10 mouse cellular contexts compared by ENCODE assay signal in genomic region chr5:66797326-66797725, GRCm38 (mm10). TPM values are rescaled to one million over a fixed set of nuclear protein-coding genes. Genes with fewer than 3 reads are reported as not detected.
DNase-seq lines count a peak whose midpoint lies in the region; ATAC-seq lines count a peak whose summit lies in the region.
"Had no signal": no experiment of that assay in that cellular context is flagged by ENCODE, and none has a peak within 500 bp of the region (broad histone marks: within the 10 kb centered on the region; RNA-seq: fewer than 3 reads in every experiment).

No protein-coding gene starts in this region.

- H3K4me3 ChIP-seq in heart, embryonic 13.5 days, result no peak overlapping the region
- no peak overlapping the region for H3K4me3 ChIP-seq in heart, embryonic 10.5 days
- H3K4me3 ChIP-seq in midbrain, embryonic 14.5 days (replicated peaks; ENCODE audit: low read depth, low read length), result no peak overlapping the region
- no peak overlapping the region for H3K4me3 ChIP-seq in midbrain, embryonic 16.5 days (ENCODE audit: low read depth, low read length)
- H3K4me3 ChIP-seq: myocyte had no signal

- no peak for ATAC-seq in heart, embryonic 13.5 days (ENCODE audit: extremely low read depth, insufficient number of reproducible peaks, low FRiP score, low TSS enrichment)
- ATAC-seq in midbrain, embryonic 14.5 days (ENCODE audit: low FRiP score, low TSS enrichment), result no peak
- no peak for ATAC-seq in midbrain, embryonic 16.5 days

- DNase-seq in heart, embryonic 10.5 days (ENCODE audit: low spot score), result no peak
- DNase-seq in midbrain, embryonic 14.5 days, result no peak
- DNase-seq in kidney, postnatal 25 days, result peak; percentile 28 to 71
- DNase-seq in frontal cortex, adult 2 months (ENCODE audit: extremely low spot score in 1 of 2, low spot score in 1 of 2), result no peak
- no peak for DNase-seq in urinary bladder, postnatal 10 days (ENCODE audit: low spot score)
- DNase-seq: heart, postnatal 4 days; liver had no signal

- H3K9ac ChIP-seq in heart, embryonic 13.5 days, result 0 out of 2 replicates have a peak overlapping the region, but pooled peaks have one; percentile 10
- H3K9ac ChIP-seq in midbrain, embryonic 14.5 days (replicated peaks; ENCODE audit: low read length), result no peak overlapping the region
- H3K9ac ChIP-seq in midbrain, embryonic 16.5 days (ENCODE audit: low read depth, low read length), result no peak overlapping the region

- H3K27ac ChIP-seq in heart, embryonic 13.5 days (replicated peaks), result 0 out of 2 replicates have a peak overlapping the region, but pooled peaks have one; percentile 12
- H3K27ac ChIP-seq in heart, embryonic 10.5 days, result no peak overlapping the region
- peak overlapping the region; percentile 47; the same call in 1 of the 2 replicates for H3K27ac ChIP-seq in midbrain, embryonic 14.5 days (replicated peaks; ENCODE audit: low read depth, low read length)
- H3K27ac ChIP-seq in midbrain, embryonic 16.5 days (ENCODE audit: low read length), result no peak overlapping the region

- no peak overlapping the region for H3K4me2 ChIP-seq in heart, embryonic 13.5 days
- H3K4me2 ChIP-seq in midbrain, embryonic 14.5 days (ENCODE audit: low read length), result no peak overlapping the region
- no peak overlapping the region for H3K4me2 ChIP-seq in midbrain, embryonic 16.5 days (ENCODE audit: low read length)

- 49% methylated on average over 6 of the region's 6 CpGs for WGBS in heart, embryonic 13.5 days
- 48% methylated on average over 6 of the region's 6 CpGs for WGBS in heart, embryonic 10.5 days
- 69% methylated on average over 6 of the region's 6 CpGs for WGBS in midbrain, embryonic 14.5 days
- 64% methylated on average over 6 of the region's 6 CpGs for WGBS in midbrain, embryonic 16.5 days

- H3K27me3 ChIP-seq in heart, embryonic 13.5 days (replicated peaks), result peaks cover 9% of the 10 kb centered on the region
- H3K27me3 ChIP-seq in heart, embryonic 10.5 days (ENCODE audit: insufficient read depth, poor library complexity, severe bottlenecking), result 0 out of 2 replicates have a peak, but pooled peaks cover 2% of the 10 kb centered on the region
- no peaks in the 10 kb centered on the region for H3K27me3 ChIP-seq in midbrain, embryonic 14.5 days (ENCODE audit: control insufficient read depth, insufficient read depth, low read length)
- H3K27me3 ChIP-seq in midbrain, embryonic 16.5 days (ENCODE audit: control insufficient read depth, insufficient read depth, low read depth, low read length), result no peaks in the 10 kb centered on the region

- no peaks in the 10 kb centered on the region for H3K9me3 ChIP-seq in heart, embryonic 13.5 days
- H3K9me3 ChIP-seq in heart, embryonic 10.5 days, result no peaks in the 10 kb centered on the region
- no peaks in the 10 kb centered on the region for H3K9me3 ChIP-seq in midbrain, embryonic 14.5 days (ENCODE audit: control insufficient read depth, low read length)
- no peaks in the 10 kb centered on the region for H3K9me3 ChIP-seq in midbrain, embryonic 16.5 days (replicated peaks; ENCODE audit: control insufficient read depth, low read length, poor library complexity, severe bottlenecking)

- H3K36me3 ChIP-seq in heart, embryonic 13.5 days, result no peaks in the 10 kb centered on the region
- no peaks in the 10 kb centered on the region for H3K36me3 ChIP-seq in heart, embryonic 10.5 days
- H3K36me3 ChIP-seq in midbrain, embryonic 14.5 days (ENCODE audit: control insufficient read depth, insufficient read depth, low read length), result no peaks in the 10 kb centered on the region
- no peaks in the 10 kb centered on the region for H3K36me3 ChIP-seq in midbrain, embryonic 16.5 days (ENCODE audit: control insufficient read depth, insufficient read depth, low read length)

- H3K4me1 ChIP-seq in heart, embryonic 13.5 days, result peaks cover 31% of the 10 kb centered on the region
- H3K4me1 ChIP-seq in heart, embryonic 10.5 days, result peaks cover 40% of the 10 kb centered on the region; the same call in 1 of the 2 replicates
- H3K4me1 ChIP-seq in midbrain, embryonic 14.5 days (ENCODE audit: control insufficient read depth, insufficient read depth, low read length), result peaks cover 28% of the 10 kb centered on the region
- H3K4me1 ChIP-seq in midbrain, embryonic 16.5 days (ENCODE audit: control insufficient read depth, insufficient read depth, low read length), result peaks cover 15% of the 10 kb centered on the region

RNA-seq across cellular contexts. Expression of gene Limch1, which starts 51.7 kb away (rescaled TPM):
- polyA plus RNA-seq in heart, embryonic 13.5 days (2015; fragmentation: Nextera tagmentation; extraction: Ambion mirVana), result 24.6 and 25.1 TPM in 2 replicates
- 20.8 and 30.1 TPM in 2 replicates for polyA plus RNA-seq in heart, embryonic 10.5 days (2016; fragmentation: Nextera tagmentation; extraction: Ambion mirVana)
- 53.6 and 56.5 TPM in 2 replicates for polyA plus RNA-seq in midbrain, embryonic 14.5 days (2014; fragmentation: Nextera tagmentation; extraction: Ambion mirVana)
- 40.4 and 48.8 TPM in 2 replicates for polyA plus RNA-seq in midbrain, embryonic 16.5 days (2015; fragmentation: Nextera tagmentation; extraction: Ambion mirVana)
- 75.4 and 83.3 TPM in 2 replicates for polyA plus RNA-seq in frontal cortex, adult 2 months (2012; rRNA removed)

Comparison
In these comparisons a context has a peak if more than half of its experiments do, and no peak if none do; other contexts are left out.
1. H3K27ac ChIP-seq: peak in heart, embryonic 13.5 days (single experiment) and midbrain, embryonic 14.5 days (single experiment); none in heart, embryonic 10.5 days (single experiment) and midbrain, embryonic 16.5 days (single experiment).
2. DNase-seq: peak in kidney, postnatal 25 days (2 of 2); none in heart, embryonic 10.5 days (single experiment), midbrain, embryonic 14.5 days (single experiment), frontal cortex, adult 2 months (0 of 2) and urinary bladder, postnatal 10 days (single experiment).